Mouse (Mus musculus) embryo, embryonic 9.5 days (tissue): Measurements from ENCODE around the gene Rdh16.
"Not testable (repeated sequence)": the region's sequence is repeated elsewhere in the genome, so short reads cannot be mapped to it uniquely, and the experiment has no call there.

ENCODE experiments used
- DNase-seq: peaks from one replicate; pipeline ENCODE4 v3.0.0-alpha.2; 2017; ENCODE audit errors: extremely low spot score

Gene Rdh16

DNA sequence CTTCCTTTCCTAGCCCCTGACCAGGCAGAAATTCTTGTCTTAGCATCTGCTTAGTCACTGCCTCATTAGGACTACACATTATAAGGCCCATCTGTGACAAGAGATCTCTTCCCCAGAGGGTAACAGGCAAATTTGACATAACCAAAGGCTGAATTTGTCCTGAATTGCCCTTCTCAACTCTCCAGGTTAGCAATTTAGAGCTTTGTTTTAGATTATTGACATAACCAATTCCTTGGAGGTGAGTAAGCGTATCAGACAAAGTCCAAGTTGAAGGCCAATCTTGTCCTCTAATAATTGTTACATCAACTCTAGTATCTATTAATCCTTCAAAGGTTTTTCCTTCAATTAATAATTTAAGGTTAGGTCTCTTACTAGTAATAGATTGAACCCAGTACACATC, 33.2 kb downstream of the Rdh16 start:
- DNase-seq: not testable (repeated sequence)

DNA sequence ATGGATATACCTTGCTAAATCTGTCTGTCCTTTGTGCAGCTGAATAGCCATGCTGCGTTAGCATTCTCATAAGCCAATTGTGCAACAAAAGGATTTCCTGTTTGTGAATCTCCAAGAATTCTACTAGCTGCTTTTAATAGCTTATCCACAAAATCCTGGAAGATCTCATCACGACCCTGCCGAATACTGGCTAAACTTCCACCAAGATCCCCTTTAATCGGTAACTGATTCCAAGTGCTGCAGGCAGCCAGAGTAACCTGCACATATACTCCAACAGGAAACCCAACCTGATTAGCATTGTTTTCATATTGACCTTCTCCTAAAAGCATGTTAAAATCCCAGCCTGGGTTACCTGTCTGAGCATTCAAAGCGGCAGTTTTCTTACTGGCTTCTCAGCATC, 34.3 kb downstream of the Rdh16 start:
- DNase-seq: no peak

DNA sequence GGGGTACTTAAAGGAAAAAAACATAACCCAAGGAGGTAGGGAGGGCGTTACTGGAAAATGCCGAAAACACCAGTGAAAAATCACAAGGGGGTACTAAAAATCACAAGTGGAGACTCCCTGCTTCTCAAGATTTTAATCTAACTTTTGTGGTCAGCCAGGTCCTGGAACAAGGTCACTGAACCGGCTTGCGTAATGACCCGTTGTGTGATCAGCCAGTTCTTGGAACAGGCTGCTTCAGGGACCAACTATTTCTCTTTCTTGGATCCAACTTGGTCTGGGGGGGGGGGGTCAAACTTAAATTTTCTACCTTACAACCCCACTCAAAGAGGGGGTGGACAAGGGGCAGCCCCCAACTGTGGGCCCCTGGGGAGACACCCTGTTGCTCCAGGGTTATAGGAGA, 36.8 kb downstream of the Rdh16 start:
- not testable (repeated sequence) for DNase-seq

DNA sequence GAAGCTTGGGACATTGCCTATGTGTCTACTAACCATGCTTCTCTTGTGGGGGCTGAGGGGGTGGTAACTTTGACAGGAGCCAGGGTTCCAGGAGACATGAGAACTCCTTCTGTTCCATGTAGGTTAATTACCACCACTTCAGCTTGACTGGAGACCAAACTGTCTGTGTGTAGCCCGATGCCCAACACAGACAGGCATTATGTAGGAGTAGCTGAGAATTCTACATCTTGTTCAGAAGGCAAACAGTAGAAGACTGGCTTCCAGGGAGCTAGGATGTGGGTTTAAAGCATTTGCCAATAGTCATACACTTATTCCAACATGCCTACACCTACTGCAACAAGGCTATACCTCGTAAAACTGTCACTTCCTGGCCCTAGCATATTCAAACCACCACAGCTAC, 37.6 kb downstream of the Rdh16 start:
- DNase-seq: no peak

DNA sequence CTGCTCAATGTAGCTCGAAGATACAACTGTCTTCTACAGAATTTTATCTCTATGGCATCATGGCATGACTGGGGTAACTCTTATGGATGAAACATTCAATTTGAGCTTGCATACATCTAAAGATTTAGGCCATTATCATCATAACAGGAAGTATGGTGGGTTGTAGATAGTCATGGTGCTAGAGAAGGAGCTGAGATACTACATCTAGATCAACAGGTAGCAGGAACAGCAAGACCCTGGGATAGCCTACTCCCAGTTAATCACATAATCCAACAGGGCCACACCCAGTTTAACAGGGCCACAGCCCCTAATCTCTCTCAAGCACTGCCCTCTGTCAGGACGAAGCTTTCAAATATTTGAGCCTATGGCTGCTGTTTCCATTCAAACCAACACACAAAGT, 39.8 kb downstream of the Rdh16 start:
- no peak for DNase-seq

DNA sequence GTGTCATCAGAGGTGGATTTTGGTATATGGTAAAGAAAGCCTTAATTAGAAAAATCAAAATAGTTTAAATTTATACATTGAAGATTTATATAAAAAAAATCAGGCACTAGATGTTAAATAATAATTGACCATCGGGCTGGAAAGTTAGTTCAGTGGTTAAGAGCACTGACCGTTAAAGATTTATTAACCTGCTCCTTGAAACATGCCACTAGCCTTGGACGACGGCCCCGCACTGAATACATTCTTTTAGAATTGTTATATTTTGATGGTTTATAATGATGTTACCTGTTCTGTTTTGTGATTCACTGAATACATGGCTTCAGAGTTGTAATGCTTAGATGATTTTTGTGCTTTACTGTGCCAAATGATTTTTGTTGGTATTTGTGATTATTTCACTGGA, 45.0 kb downstream of the Rdh16 start:
- not testable (repeated sequence) for DNase-seq

DNA sequence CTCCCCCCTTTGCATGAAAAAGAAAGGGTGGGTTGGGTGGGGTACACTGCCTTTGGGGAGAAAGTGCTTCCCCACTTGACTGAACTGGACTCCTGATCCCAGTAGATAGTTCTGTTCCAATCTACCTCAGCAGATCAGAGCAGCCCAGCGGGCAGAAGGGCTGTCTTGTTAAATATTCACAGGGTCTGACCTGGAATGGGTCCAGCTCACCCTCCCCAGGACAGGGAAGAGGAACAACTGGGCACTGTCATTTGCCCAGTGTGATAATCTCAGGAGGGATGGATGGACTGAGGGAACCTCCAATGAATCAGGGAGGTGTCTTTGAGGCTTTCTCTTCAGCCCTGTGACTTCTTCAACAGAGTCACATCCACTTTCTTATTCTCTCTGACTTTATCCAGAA, 47.1 kb downstream of the Rdh16 start:
- DNase-seq: no peak

DNA sequence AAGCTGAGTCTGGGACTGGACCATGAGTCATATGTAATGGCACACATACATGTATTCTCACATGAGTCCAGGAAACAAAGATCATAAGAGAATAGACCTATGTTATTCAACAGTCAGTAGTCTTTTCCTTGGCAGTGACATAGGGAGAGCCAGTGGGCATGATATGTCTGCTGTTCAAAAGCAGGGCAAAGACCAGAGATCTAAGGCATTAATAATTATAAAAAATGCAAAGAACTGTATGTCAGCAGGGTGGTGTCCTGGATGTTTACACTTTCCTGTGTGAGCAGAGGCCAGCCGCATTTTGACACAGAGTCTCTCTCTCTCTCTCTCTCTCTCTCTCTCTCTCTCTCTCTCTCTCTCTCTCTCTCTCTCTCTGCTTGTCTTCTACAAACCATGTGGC, 48.7 kb downstream of the Rdh16 start, which contains the start of gene Rdh19:
Gene Rdh19, plus strand, starts transcription at position 301 of the 400 bp plus-strand sequence.
- no peak for DNase-seq

DNA sequence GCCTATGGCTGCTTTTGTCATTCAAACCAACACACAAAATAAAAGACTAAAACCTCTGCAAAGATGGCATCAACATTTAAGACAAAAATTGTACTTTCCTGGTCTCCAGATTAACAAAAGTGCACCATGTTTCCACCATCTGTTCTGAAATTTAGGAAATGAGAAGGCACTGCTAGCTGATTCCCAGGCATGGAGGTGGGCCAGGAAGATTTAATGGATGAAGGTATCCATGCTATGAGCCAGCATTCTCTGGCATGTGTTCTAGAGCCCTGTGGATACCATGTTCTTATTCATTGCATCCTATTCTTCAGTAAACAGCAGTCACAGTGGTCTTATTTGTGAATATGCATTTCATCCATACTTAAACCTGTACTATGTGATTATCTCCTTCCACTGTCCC, 55.4 kb downstream of the Rdh16 start:
- DNase-seq: no peak

DNA sequence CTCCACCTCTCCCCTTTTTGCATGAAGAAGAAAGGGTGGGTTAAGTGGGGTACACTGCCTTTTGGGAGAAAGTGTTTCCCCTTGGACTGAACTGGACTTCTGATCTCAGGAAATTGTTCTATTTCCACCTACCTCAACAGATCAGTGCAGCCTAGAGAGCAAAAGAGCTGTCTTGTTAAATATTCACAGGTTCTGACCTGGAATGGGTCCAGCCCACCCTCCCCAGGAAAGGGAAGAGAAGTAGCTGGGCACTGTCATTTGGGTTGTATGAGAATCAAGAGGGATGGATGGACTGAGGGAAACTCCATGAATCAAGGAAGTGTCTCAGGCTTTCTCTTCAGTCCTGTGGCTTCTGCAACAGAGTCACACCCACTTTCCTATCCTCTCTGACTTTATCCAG, 64.0 kb downstream of the Rdh16 start:
- no peak for DNase-seq

DNA sequence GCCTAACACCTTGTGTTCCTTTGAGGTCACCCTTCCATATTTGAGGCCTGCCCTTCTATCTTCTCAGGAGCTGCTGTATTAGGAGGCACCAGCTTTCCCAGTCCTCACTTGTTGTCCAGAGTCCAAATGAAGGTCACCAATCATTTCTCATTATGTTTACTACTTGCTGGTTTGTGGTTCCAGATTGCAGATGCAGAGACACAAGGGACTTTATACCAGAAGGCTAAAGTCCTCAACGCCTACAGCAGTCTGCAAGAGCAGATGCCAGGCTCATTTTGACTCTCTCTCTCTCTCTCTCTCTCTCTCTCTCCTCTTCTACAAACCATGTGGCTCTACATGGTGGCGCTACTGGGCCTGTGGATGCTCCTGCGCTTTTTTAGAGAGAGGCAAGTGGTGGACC, 65.3 kb downstream of the Rdh16 start, which contains the start of gene Rdh16f2:
Gene Rdh16f2, plus strand, starts transcription at position 243 of the 400 bp plus-strand sequence.
- DNase-seq: no peak

DNA sequence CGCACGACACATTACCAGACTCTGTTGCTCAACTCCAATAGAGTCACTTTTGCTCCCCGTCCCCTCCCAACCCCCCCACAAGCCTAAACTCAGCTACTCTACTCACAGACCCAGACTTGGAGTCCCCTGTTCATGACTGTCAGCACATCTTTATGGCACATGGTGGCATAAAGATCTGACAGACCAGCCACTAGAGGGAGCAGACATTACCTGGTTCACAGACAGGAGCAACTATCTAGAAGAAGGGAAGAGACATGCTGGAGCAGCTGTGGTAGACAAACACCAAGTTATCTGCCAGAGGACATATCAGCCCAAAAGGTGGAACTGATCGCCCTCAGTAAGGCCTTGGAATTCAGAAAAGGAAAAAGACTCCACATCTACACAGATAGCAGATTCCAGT, 71.5 kb downstream of the Rdh16 start:
- no peak for DNase-seq

DNA sequence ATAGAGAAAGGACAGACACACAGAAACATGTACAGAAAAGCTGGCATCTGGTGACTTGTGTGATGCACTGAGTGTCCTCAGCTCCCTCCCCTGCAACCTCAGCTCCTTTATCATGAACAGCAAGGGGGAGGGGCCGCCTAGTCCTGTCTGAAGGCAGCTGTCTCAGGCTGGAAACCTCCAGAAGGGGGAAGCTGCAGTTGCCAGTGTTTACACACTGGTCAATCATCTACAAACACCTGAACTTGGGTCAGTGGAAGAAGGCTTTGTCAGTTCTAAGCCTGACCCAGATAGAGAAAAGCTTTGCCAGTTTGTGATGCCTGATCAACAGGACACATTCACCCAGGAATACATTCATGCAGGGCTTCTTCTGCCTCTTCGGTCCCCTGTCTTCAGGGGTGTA, 76.7 kb downstream of the Rdh16 start:
- no peak for DNase-seq

DNA sequence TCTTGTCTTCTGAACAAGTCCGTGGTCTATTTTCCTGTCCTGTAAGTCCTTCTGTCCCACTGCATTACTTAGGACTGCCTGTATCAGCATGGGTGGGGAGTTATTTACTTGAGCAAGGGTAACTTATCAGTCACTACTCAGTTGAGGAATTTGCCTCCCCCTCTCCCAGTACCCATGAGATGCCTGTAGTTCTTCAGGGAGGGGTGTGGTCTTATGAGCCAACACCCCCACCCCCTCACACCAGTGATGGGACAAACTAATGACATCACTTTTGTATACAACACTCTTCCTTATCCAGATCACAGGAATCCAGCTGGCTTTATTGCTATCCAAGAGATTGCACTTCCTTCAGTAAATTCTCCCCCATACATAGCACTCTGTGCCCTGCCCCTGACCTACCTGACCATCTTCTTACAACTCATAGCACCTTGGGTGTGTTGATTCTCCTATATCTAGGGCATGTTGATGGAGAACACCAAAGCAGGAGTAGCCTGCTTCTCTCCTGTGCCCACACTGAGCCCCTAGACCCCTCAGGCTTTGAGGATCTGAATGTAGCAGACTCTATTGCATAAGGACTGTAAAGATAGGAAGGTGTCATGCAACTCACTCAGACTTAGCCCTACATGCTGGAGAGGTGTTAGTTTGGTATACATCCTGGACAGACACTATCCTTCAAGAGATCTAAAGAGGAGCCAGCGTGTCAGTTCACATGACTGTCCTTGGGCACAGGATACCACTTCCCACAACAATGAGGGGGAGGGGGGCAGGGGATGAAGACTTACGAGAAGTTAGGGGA, 77.5 kb downstream of the Rdh16 start:
- DNase-seq: no peak

DNA sequence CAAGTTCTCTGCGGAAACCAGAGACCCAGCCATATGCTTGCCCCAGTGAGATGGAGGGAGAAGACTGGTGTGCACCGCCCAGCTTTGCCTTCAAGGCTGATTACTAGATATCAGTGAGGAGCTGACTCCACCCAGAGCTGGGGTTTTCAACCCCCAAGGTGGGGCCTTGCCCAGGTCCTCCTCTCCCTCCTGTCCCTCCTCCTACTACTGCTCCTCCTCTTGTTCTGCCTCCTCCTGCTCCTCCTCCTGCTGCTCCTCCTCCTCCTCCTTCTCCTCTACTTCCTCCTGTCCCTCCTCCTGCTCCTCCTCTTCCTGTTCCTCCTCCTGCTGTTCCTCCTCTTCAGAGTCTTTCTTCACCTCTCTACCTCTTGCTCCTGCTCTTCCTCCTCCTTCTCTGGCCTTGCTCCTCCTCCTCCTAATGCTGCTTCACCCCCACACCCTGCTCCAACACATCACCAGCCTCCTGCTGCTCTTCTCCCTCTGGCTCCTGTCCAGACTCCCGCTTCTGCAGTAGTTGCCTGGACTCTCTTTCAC, 78.3 kb downstream of the Rdh16 start:
- no peak for DNase-seq

DNA sequence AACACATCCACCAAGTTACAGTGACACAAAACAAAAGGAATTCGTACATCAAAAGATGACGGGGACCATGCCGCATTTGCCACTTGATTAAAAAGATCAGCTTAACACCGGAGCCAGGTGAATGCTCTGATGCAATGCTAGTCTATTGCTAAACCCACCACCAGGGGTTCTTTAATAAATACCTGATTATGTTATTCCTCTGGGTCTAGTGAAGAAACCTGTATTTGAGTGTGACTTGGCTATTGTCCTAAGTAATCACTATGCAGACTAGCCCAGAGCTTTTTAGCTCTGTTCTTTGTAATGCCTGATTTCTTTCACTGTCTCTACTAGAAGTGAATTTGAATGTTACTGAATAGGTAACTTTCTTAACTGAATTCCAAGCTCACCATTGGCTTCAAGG, 80.1 kb downstream of the Rdh16 start:
- DNase-seq: no peak

DNA sequence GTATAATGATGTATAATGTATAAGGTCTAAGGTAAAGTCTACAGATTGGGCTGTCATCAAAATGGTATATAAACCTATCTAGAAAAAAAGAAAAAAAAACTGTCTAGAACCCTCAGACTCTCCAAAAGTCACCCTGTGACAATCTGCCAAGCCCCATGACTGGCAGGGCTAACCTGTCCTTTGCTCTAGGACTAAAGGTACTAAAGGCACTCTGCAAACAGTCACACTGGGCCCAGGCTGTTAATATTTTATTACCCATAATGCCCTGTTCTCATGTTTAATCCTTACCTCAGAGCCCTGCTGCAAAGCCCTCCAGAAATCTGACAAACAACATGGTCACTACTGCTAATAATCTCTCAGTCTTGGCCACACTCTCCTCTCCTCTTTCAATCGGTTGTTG, 85.6 kb downstream of the Rdh16 start:
- DNase-seq: no peak

DNA sequence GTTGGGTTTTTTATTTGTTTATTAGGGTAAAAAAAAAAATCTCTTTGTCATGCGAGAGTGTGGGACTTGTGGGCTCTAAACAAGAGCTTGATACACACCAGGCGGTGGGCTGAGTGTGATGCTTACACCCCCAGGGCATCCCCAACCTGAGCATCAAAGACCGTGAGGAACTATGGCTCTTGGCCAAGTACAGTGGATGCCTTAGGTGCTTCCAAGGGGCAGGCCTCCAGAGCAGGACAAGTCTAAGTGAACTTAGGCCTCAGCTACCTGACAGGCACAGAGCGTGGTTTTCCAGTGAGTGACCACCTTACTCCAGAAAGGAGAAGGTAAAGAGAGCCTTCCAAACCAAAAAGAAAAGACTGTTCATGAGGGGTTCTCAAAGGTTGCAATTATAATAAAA, 86.0 kb downstream of the Rdh16 start:
- no peak for DNase-seq

DNA sequence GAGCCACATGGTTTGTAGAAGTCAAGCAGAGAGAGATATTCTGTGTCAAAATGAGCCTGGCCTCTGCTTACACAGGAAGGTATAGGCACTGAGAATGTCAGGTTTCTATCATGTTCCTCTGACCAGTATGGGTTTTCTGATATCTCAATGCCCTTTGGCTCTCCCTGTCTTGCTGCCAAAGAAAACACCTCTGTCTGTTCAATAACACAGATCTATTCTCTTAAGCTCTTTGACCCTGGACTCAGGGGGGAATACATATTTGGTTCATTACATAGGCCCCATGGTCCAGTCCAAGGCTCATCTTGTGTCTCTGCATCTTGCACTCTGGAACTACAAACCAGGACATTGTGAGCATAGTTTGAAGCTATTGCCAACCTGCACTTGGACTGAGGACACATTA, 87.7 kb downstream of the Rdh16 start, which contains the start of gene Rdh7:
Gene Rdh7, minus strand, starts transcription at position 213 of the 400 bp plus-strand sequence.
- no peak for DNase-seq

DNA sequence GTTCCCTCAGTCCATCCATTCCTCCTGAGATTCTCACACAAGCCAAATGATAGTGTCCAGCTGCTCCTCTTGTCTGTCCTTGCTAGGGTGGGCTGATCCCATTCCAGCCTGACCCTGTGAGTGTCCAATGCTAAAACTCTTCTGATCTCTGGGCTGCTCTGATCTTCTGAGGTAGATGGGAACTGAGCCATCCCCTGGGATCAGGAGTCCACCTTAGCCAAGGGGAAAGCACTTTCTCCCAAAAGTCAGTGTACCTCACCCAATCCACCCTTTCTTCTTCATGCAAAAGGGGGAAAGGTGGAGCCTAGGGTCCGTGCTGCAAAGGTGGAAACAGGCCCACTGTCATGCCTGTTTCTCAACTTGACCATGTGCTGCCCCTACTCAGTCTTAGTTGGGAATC, 90.5 kb downstream of the Rdh16 start:
- no peak for DNase-seq

DNA sequence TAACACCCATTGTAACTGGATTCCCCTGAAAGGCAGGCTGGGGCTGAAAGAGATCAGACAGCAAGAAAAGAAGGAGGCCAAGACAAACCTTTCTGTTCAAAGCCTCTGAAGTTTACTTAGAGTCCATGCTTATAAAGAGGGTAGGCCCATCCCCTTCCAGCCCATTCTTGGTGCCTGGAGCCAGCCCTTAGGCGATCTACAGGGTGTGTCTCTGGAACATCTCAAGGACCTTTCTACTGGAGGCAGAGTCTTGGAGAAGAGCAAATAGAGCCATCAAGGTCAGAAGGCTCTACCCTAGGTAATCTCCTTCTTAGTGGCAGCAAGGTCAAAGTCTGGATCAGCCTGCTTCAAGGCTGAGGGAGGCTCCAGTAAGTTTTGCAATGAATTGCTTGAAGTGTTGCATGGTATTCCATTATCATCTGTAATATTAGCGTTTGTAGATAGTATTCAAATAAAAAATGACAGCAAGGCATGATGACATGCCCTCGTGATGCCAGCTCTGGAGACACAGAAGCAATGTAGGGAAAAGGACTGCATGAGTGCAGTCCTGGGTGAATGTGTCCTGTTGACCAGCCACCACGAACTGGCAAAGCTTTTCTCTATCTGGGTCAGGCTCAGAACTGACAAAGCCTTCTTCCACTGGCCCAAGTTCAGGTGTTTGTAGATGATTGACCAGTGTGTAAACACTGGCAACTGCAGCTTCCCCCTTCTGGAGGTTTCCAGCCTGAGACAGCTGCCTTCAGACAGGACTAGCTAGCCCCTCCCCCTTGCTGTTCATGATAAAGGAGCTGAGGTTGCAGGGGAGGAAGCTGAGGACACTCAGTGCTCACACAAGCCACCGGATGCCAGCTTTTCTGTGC, 92.4 kb downstream of the Rdh16 start:
- not testable (repeated sequence) for DNase-seq
